Mouse (Mus musculus): ENCODE measurements at regions not wholly inside any gene's neighbourhood (a gene's known extent, or its start where the extent isn't known, plus 50 kb on each side); places are given as distances from the start of the nearest gene placed in this dataset.
"Not testable (repeated sequence)": the region's sequence is repeated elsewhere in the genome, so short reads cannot be mapped to it uniquely, and the experiment has no call there.

DNA sequence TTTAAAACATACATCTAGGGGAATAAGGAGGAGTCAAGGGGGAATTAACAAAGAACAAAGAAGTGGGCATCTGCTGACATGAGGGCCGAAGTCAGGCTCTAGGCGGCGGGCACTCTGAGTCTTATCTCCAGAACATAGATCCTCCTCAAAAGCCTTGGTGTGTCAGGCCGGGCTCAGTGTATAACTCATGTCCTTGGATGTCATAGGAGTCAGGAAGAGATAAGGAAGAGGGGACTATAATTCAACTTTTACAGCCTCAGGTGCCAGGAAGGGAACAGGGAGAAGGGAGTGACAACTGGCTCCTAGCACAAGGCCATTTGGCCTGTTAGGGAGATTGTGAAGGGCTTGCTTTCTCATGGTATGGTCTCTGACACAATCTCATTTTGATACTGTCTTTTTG lies 185.9 kb upstream of the Ube2e2 start:
- H3K4me1 ChIP-seq (replicated peaks); H3K4me2 ChIP-seq; H3K27me3 ChIP-seq; H3K36me3 ChIP-seq; H3K4me3 ChIP-seq (replicated peaks); ATAC-seq (ENCODE audit: insufficient number of reproducible peaks, insufficient read depth, low FRiP score, low TSS enrichment, low read depth); H3K9ac ChIP-seq (replicated peaks); H3K27ac ChIP-seq: not testable (repeated sequence)
- 95% methylated on average over 4 of the region's 4 CpGs for WGBS
- H3K9me3 ChIP-seq, result peaks cover 17% of the 10 kb centered on the region; the same call in 1 of the 2 replicates

GRCm38 (mm10) chr14:19041984-19042760 lies 148.1 kb upstream of the Ube2e2 start:
- H3K9ac ChIP-seq (replicated peaks), result peak overlapping the region; percentile 40; the same call in 1 of the 2 replicates
- H3K4me2 ChIP-seq, result peak overlapping the region; percentile 89
- no peak overlapping the region for H3K27ac ChIP-seq
- WGBS, result 3% methylated on average over 49 of the region's 49 CpGs
- ATAC-seq (ENCODE audit: insufficient number of reproducible peaks, insufficient read depth, low FRiP score, low TSS enrichment, low read depth), result peak; percentile 81
- H3K36me3 ChIP-seq, result no peaks in the 10 kb centered on the region
- H3K4me1 ChIP-seq (replicated peaks), result peaks cover 8% of the 10 kb centered on the region; the same call in 1 of the 2 replicates
- no peaks in the 10 kb centered on the region for H3K27me3 ChIP-seq
- peak overlapping the region; percentile 46 for H3K4me3 ChIP-seq (replicated peaks)
- H3K9me3 ChIP-seq, result 0 out of 2 replicates have a peak, but pooled peaks cover 4% of the 10 kb centered on the region

DNA sequence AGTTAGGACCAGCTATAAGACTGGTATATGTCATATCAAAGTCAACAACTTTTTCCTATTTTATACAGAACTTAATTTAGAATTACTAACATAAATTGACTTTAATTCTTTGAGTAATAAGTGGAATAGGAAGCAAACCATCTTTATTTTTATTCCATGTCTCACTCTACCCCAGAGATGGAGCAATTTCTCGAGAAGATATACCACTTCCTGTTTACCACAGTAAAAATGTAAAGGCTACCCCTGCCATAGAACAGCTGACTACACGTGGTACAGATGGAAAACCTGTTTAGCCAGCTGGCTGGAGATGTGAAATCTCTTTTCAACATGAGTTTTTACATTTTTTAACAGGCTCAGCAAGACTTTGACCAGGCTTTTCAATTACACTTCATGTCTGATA lies 126.0 kb upstream of the Ube2e2 start:
- 32% methylated on average over 2 of the region's 2 CpGs for WGBS
- Histone ChIP-seq H3K4me3 (replicated peaks) (no peak overlapping the region), H3K4me2 (no peak overlapping the region), H3K4me1 (replicated peaks) (no peaks in the 10 kb centered on the region), H3K36me3 (no peaks in the 10 kb centered on the region), H3K9me3 (no peaks in the 10 kb centered on the region), H3K27me3 (no peaks in the 10 kb centered on the region), H3K27ac (no peak overlapping the region), H3K9ac (replicated peaks) (no peak overlapping the region)
- no peak for ATAC-seq (ENCODE audit: insufficient number of reproducible peaks, insufficient read depth, low FRiP score, low TSS enrichment, low read depth)

GRCm38 (mm10) chr14:19015406-19015805 lies 121.3 kb upstream of the Ube2e2 start:
- Histone ChIP-seq H3K4me1 (replicated peaks) (no peaks in the 10 kb centered on the region), H3K4me2 (no peak overlapping the region), H3K27me3 (no peaks in the 10 kb centered on the region), H3K9me3 (no peaks in the 10 kb centered on the region), H3K4me3 (replicated peaks) (no peak overlapping the region), H3K27ac (no peak overlapping the region), H3K9ac (replicated peaks) (no peak overlapping the region), H3K36me3 (no peaks in the 10 kb centered on the region)
- no peak for ATAC-seq (ENCODE audit: insufficient number of reproducible peaks, insufficient read depth, low FRiP score, low TSS enrichment, low read depth)
- 64% methylated on average over 4 of the region's 4 CpGs for WGBS

DNA sequence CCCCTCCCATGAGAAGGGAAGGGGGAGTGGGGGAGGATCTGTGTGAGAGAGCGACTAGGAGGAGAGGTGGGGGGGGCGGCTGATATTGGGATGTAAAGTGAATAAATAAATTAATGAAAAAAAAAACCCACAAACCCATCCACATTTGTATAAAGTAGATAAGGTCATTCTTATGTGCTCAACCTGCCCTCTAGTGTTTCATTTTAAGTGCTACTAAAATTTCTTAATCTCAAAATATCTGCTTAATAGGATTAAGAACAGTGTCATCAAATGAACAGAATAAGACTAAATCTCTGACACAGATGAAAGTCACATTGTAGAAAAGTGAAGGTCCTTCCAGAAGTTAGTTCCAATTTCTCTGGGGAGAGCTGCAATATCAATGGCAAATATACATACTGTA lies 119.5 kb upstream of the Ube2e2 start:
- H3K9me3 ChIP-seq; H3K27ac ChIP-seq; H3K27me3 ChIP-seq; H3K9ac ChIP-seq (replicated peaks); H3K4me1 ChIP-seq (replicated peaks); H3K4me2 ChIP-seq; H3K36me3 ChIP-seq; H3K4me3 ChIP-seq (replicated peaks); ATAC-seq (ENCODE audit: insufficient number of reproducible peaks, insufficient read depth, low FRiP score, low TSS enrichment, low read depth): not testable (repeated sequence)
- WGBS, result 82% methylated on average over 2 of the region's 2 CpGs

- no peaks in the 10 kb centered on the region for H3K4me1 ChIP-seq (replicated peaks)
- ATAC-seq (ENCODE audit: insufficient number of reproducible peaks, insufficient read depth, low FRiP score, low TSS enrichment, low read depth), result no peak
- H3K27ac ChIP-seq, result no peak overlapping the region
- no peaks in the 10 kb centered on the region for H3K27me3 ChIP-seq
- no peaks in the 10 kb centered on the region for H3K36me3 ChIP-seq
- no peak overlapping the region for H3K4me2 ChIP-seq
- no peaks in the 10 kb centered on the region for H3K9me3 ChIP-seq
- H3K4me3 ChIP-seq (replicated peaks), result no peak overlapping the region
- WGBS, result 86% methylated on average over 3 of the region's 3 CpGs
- no peak overlapping the region for H3K9ac ChIP-seq (replicated peaks)
Measured at GRCm38 (mm10) chr14:18983901-18984300, 89.8 kb upstream of the Ube2e2 start.

DNA sequence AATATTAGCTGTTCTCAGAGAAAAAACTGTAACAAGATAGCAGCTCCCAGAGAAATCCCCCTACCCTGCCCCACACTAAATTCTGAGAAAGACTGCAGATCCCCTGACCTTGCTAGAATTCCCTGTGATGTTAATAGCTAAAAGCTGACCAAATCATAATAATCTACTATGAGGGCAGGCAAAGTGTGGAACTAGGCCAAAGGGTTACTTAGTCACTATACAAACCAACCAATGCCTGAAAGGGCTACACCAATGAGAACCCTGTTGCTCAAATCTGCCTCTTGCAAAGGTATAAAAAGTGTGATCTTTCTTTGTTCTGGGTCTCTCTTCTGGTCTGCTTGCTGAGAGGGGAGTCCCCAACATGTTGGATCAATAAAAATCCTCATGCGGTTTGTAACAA lies 69.8 kb upstream of the Ube2e2 start:
- Histone ChIP-seq H3K9ac (replicated peaks) (no peak overlapping the region), H3K36me3 (no peaks in the 10 kb centered on the region), H3K27ac (no peak overlapping the region), H3K9me3 (no peaks in the 10 kb centered on the region), H3K4me3 (replicated peaks) (no peak overlapping the region), H3K27me3 (no peaks in the 10 kb centered on the region), H3K4me1 (replicated peaks) (no peaks in the 10 kb centered on the region), H3K4me2 (no peak overlapping the region)
- 83% methylated on average over 1 of the region's 1 CpGs for WGBS
- ATAC-seq (ENCODE audit: insufficient number of reproducible peaks, insufficient read depth, low FRiP score, low TSS enrichment, low read depth), result no peak

GRCm38 (mm10) chr14:18963287-18963686 lies 69.2 kb upstream of the Ube2e2 start:
- no peaks in the 10 kb centered on the region for H3K36me3 ChIP-seq
- H3K4me3 ChIP-seq (replicated peaks), result no peak overlapping the region
- no peak overlapping the region for H3K27ac ChIP-seq
- no peak overlapping the region for H3K9ac ChIP-seq (replicated peaks)
- ATAC-seq (ENCODE audit: insufficient number of reproducible peaks, insufficient read depth, low FRiP score, low TSS enrichment, low read depth), result no peak
- H3K9me3 ChIP-seq, result no peaks in the 10 kb centered on the region
- WGBS, result 77% methylated on average over 2 of the region's 2 CpGs
- H3K27me3 ChIP-seq, result no peaks in the 10 kb centered on the region
- H3K4me1 ChIP-seq (replicated peaks), result no peaks in the 10 kb centered on the region
- H3K4me2 ChIP-seq, result no peak overlapping the region
